Mouse (Mus musculus): ENCODE measurements around the gene Cacna1a. TPM values are rescaled to one million over a fixed set of nuclear protein-coding genes. Genes with fewer than 3 reads are reported as not detected.

Gene Cacna1a
- total and polyA plus RNA-seq, 3 experiments, result 3.2 to 5.1 TPM; not detected in 1

DNA sequence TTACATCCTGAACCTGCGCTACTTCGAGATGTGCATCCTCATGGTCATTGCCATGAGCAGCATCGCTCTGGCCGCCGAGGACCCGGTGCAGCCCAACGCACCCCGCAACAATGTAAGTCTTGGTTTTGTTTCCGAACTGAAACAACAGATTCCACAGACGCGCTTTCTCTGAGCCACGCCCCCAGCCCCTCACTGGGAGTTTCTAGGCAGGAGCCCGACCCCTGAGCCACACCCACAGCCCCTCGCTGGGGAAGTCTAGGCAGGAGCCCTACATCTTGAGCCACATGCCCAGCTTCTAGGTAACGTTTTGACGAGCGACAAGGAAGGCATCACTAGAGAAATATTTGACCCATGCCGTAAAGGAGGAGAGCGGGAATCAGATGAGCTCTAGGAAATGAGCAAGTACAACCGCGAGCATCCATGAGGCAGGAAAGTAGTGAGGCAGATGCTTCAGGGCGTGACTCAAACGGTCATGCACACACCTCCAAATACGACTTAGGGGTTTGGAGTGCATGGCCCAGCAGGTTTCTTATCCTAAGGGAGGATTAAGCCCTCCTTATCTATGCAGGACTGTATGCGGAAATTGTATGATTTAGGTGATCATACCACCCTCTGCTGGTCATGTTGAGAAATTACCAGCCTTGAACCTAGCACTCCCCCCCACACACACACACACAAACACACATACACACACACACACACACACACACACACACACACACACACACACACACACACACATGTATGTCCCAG is 181.9 kb downstream of the Cacna1a start:
- H3K9ac ChIP-seq (ENCODE audit: control insufficient read depth, low read depth, low read length, poor library complexity, severe bottlenecking), result peak overlapping the region; percentile 39
- TF ChIP-seq SMC3 (IDR thresholded peaks at IDR 0.05; ENCODE audit: low read depth, low read length), result peak; percentile 60
- TF ChIP-seq MAZ (IDR thresholded peaks at IDR 0.05; ENCODE audit: low read depth, low read length), result peak; percentile 44; the same call in 1 of the 2 replicates
- TF ChIP-seq MAFK (IDR thresholded peaks at IDR 0.05; ENCODE audit: borderline replicate concordance, low read depth, low read length), result no peak
- 0 out of 2 replicates have a peak, but pooled peaks have one; percentile 24 for TF ChIP-seq NELFE (IDR thresholded peaks at IDR 0.05; ENCODE audit: low read depth, low read length)
- TF ChIP-seq ZNF384 (IDR thresholded peaks at IDR 0.05; ENCODE audit: low read depth, low read length), result no peak
- TF ChIP-seq RCOR1 (IDR thresholded peaks at IDR 0.05; ENCODE audit: low read depth, low read length), result no peak
- TF ChIP-seq ETS1 (IDR thresholded peaks at IDR 0.05; ENCODE audit: low read depth, low read length), result peak; percentile 51; the same call in 1 of the 2 replicates
- TF ChIP-seq MAX (IDR thresholded peaks at IDR 0.05; ENCODE audit: low read length), result peak; percentile 49; the same call in 1 of the 2 replicates
- TF ChIP-seq CHD2 (IDR thresholded peaks at IDR 0.05; ENCODE audit: low read length), result no peak
- no peak for TF ChIP-seq CHD1 (IDR thresholded peaks at IDR 0.05; ENCODE audit: low read depth, low read length)
- TF ChIP-seq RAD21 (IDR thresholded peaks at IDR 0.05; ENCODE audit: low read depth, low read length), result peak; percentile 67
- no peak for TF ChIP-seq POLR2A (IDR thresholded peaks at IDR 0.05; ENCODE audit: control insufficient read depth in 1 of 2, insufficient read depth in 1 of 2, low read depth in 1 of 2, low read length in 2 of 2, poor library complexity in 1 of 2)
- no peak for TF ChIP-seq BHLHE40 (IDR thresholded peaks at IDR 0.05; ENCODE audit: borderline replicate concordance, low read depth, low read length)
- peak; percentile 45 to 72 (median 58) for TF ChIP-seq CTCF (IDR thresholded peaks at IDR 0.05 in 2 of 3, conservative IDR thresholded peaks at IDR 0.05 in 1 of 3; ENCODE audit: control insufficient read depth in 1 of 3, insufficient read depth in 1 of 3, low read depth in 2 of 3, low read length in 3 of 3, poor library complexity in 1 of 3, severe bottlenecking in 1 of 3)
- TF ChIP-seq MYC (IDR thresholded peaks at IDR 0.05; ENCODE audit: low read depth, low read length), result 0 out of 2 replicates have a peak, but pooled peaks have one; percentile 29
- peak; percentile 70; the same call in 1 of the 2 replicates for TF ChIP-seq SIN3A (IDR thresholded peaks at IDR 0.05; ENCODE audit: low read length)
- TF ChIP-seq MEF2A (IDR thresholded peaks at IDR 0.05; ENCODE audit: extremely low read depth, insufficient replicate concordance, low read depth, low read length, poor library complexity, severe bottlenecking), result no peak
- TF ChIP-seq USF1 (IDR thresholded peaks at IDR 0.05; ENCODE audit: low read depth, low read length), result no peak
- TF ChIP-seq KAT2A (conservative IDR thresholded peaks at IDR 0.05; ENCODE audit: low read depth, low read length), result no peak
- TF ChIP-seq ELF1 (IDR thresholded peaks at IDR 0.05; ENCODE audit: low read depth, low read length), result peak; percentile 82
- no peak for TF ChIP-seq UBTF (IDR thresholded peaks at IDR 0.05; ENCODE audit: borderline replicate concordance, insufficient read depth, low read depth, low read length)
- no peak for TF ChIP-seq MYB (IDR thresholded peaks at IDR 0.05; ENCODE audit: low read depth, low read length)
- TF ChIP-seq ZKSCAN1 (IDR thresholded peaks at IDR 0.05; ENCODE audit: low read depth, low read length), result no peak
- no peak for TF ChIP-seq JUND (IDR thresholded peaks at IDR 0.05; ENCODE audit: low read depth, low read length)
- TF ChIP-seq ZMIZ1 (IDR thresholded peaks at IDR 0.05; ENCODE audit: low read depth, low read length), result no peak; the same call in 1 of the 2 replicates
- TF ChIP-seq NRF1 (IDR thresholded peaks at IDR 0.05; ENCODE audit: insufficient read depth, low read depth, low read length, poor library complexity, severe bottlenecking), result no peak
- TF ChIP-seq TAL1 (IDR thresholded peaks at IDR 0.05; ENCODE audit: low read length), result no peak
- no peak; the same call in 1 of the 2 replicates for TF ChIP-seq HCFC1 (IDR thresholded peaks at IDR 0.05; ENCODE audit: low read depth, low read length)
- TF ChIP-seq MXI1 (IDR thresholded peaks at IDR 0.05; ENCODE audit: low read depth, low read length), result peak; percentile 59
- no peak for TF ChIP-seq USF2 (IDR thresholded peaks at IDR 0.05; ENCODE audit: borderline replicate concordance in 1 of 2, insufficient read depth in 1 of 2, low read depth in 1 of 2, low read length in 2 of 2)
- TF ChIP-seq EP300 (IDR thresholded peaks at IDR 0.05; ENCODE audit: low read depth in 1 of 2, low read length in 2 of 2), result peak; percentile 27 to 41; a peak in 3 of 4 replicates
- TF ChIP-seq GATA1 (IDR thresholded peaks at IDR 0.05; ENCODE audit: low read depth, low read length), result peak; percentile 92
- peak overlapping the region; percentile 49 to 57 for H3K4me3 ChIP-seq (ENCODE audit: control insufficient read depth in 1 of 2, insufficient read depth in 1 of 2, low read depth in 2 of 2, low read length in 2 of 2)
- H3K9me3 ChIP-seq (replicated peaks; ENCODE audit: insufficient read depth, low read length), result no peaks in the 10 kb centered on the region
- H3K27ac ChIP-seq (ENCODE audit: control insufficient read depth, low read depth, low read length), result peak overlapping the region; percentile 20
- DNase-seq (ENCODE audit: low read depth, low spot score), result peak; percentile 86
- H3K27me3 ChIP-seq (ENCODE audit: control insufficient read depth in 1 of 2, insufficient read depth in 2 of 2, low read length in 2 of 2), result 0 out of 4 replicates have a peak, but pooled peaks cover 0 to under 1% of the 10 kb centered on the region in 2 experiments
- H3K36me3 ChIP-seq (ENCODE audit: control insufficient read depth in 1 of 2, insufficient read depth in 2 of 2, low read length in 2 of 2), result peaks cover 0 to 7% of the 10 kb centered on the region in 2 experiments; a peak in 2 of 4 replicates
- H3K79me2 ChIP-seq (ENCODE audit: control insufficient read depth, insufficient read depth, low read length, poor library complexity), result no peaks in the 10 kb centered on the region
- peaks cover 2 to 21% of the 10 kb centered on the region in 2 experiments for H3K4me1 ChIP-seq (ENCODE audit: control insufficient read depth in 1 of 2, insufficient read depth in 2 of 2, low read length in 2 of 2)

All from MEL (cell line).